Comparison of ENCODE assay signal across 8 mouse cellular contexts in genomic region chrX:103026256-103027028, GRCm38 (mm10).
DNase-seq lines count a peak whose midpoint lies in the region; ATAC-seq lines count a peak whose summit lies in the region.

No protein-coding gene starts in this region.

- intact Hi-C loops in left cerebral cortex, postnatal 14 days (cut with DNase I) = no loop called here

- no peak; the same call in 1 of the 2 replicates for ATAC-seq in heart, embryonic 14.5 days (ENCODE audit: insufficient number of reproducible peaks, insufficient read depth, low FRiP score, low read depth)
- peak; percentile 97 for ATAC-seq in megakaryocyte-erythroid progenitor cell, adult 5-6 weeks (replicated peaks; ENCODE audit: low FRiP score, low TSS enrichment, poor library complexity, severe bottlenecking)

- H3K27me3 ChIP-seq in heart, embryonic 14.5 days (ENCODE audit: control insufficient read depth, insufficient read depth, low read length) = no peaks in the 10 kb centered on the region; the same call in 1 of the 2 replicates

- H3K4me3 ChIP-seq in brown adipose tissue, adult 24 weeks (ENCODE audit: insufficient read depth, low read depth, low read length) = peak overlapping the region; percentile 1; the same call in 1 of the 2 replicates
- peak overlapping the region; percentile 36 to 59 for H3K4me3 ChIP-seq in heart, embryonic 14.5 days (ENCODE audit: control insufficient read depth in 1 of 2, insufficient read depth in 1 of 2, low read depth in 1 of 2, low read length in 2 of 2)

- peak overlapping the region; percentile 46; the same call in 1 of the 2 replicates for H3K9ac ChIP-seq in heart, embryonic 14.5 days (ENCODE audit: low read length)

- peak; percentile 56 for DNase-seq in ES-CJ7 (ENCODE audit: low read depth, low spot score)
- DNase-seq in kidney, postnatal 36 days = peak; percentile 1 to 24
- peak; percentile 40 for DNase-seq in yolk sac, embryonic 10.5 days (ENCODE audit: low spot score)
- no peak for DNase-seq in left cerebral cortex, postnatal 14 days (ENCODE audit: low spot score in 2 of 2)
- DNase-seq in layer of hippocampus, adult 9-10 months (ENCODE audit: low spot score) = no peak

- H3K4me2 ChIP-seq in heart, embryonic 14.5 days (ENCODE audit: low read length) = peak overlapping the region; percentile 65

- H3K36me3 ChIP-seq in heart, embryonic 14.5 days (ENCODE audit: control insufficient read depth, insufficient read depth, low read length) = no peaks in the 10 kb centered on the region

- H3K4me1 ChIP-seq in brown adipose tissue, adult 24 weeks (ENCODE audit: control insufficient read depth, insufficient read depth, insufficient read length, low read length) = no peaks in the 10 kb centered on the region
- H3K4me1 ChIP-seq in heart, embryonic 14.5 days (ENCODE audit: control insufficient read depth in 2 of 2, insufficient read depth in 2 of 2, low read length in 2 of 2) = no peaks in the 10 kb centered on the region

- no peak overlapping the region for H3K27ac ChIP-seq in brown adipose tissue, adult 24 weeks (replicated peaks; ENCODE audit: low read depth, low read length)
- peak overlapping the region; percentile 12 to 64; a peak in 3 of 4 replicates for H3K27ac ChIP-seq in heart, embryonic 14.5 days (replicated peaks in 1 of 2; ENCODE audit: control insufficient read depth in 1 of 2, insufficient read depth in 1 of 2, low read depth in 2 of 2, low read length in 2 of 2)

- no peaks in the 10 kb centered on the region for H3K9me3 ChIP-seq in heart, embryonic 14.5 days (ENCODE audit: control insufficient read depth, low read length)

- 17% methylated on average over 22 of the region's 22 CpGs for WGBS in heart, embryonic 14.5 days

Comparison
In these comparisons a context has a peak if more than half of its experiments do, and no peak if none do; other contexts are left out.
1. DNase-seq: peak in ES-CJ7 (single experiment), kidney, postnatal 36 days (2 of 2) and yolk sac, embryonic 10.5 days (single experiment); none in left cerebral cortex, postnatal 14 days (0 of 2) and layer of hippocampus, adult 9-10 months (single experiment).